Mouse (Mus musculus) heart, embryonic 14.5 days (tissue): ENCODE measurements around the gene Ate1. TPM values are rescaled to one million over a fixed set of nuclear protein-coding genes. Genes with fewer than 3 reads are reported as not detected.

Experiments used
- ATAC-seq: fragments of 200-750 bp; cut with Nextera tagmentation; 2 replicates; pipeline ENCODE4 v1.8.0; 2017; ENCODE audit warnings: low read depth, moderate TSS enrichment; ENCODE audit not compliant: insufficient number of reproducible peaks, insufficient read depth, low FRiP score
- H3K27ac ChIP-seq, 2 experiments: fragments of 200-500 bp in 1 of 2; fragments of 300-500 bp in 1 of 2; sonication (generic) in 1 of 2; replicated peaks in 1 of 2; 2 replicates each; pipeline ENCODE4 v1.5.1; 2012 to 2014; ENCODE audit warnings: low read depth in 2 of 2, low read length in 2 of 2, control low read depth in 1 of 2, mild to moderate bottlenecking in 1 of 2, mixed read lengths in 1 of 2; ENCODE audit not compliant: control insufficient read depth in 1 of 2, insufficient read depth in 1 of 2
- H3K27me3 ChIP-seq: fragments of 300-500 bp; sonication (generic); 2 replicates; pipeline ENCODE4 v1.6.1; 2014; ENCODE audit warnings: mild to moderate bottlenecking, low read length, control low read depth; ENCODE audit not compliant: control insufficient read depth, insufficient read depth
- H3K36me3 ChIP-seq: fragments of 300-500 bp; sonication (generic); 2 replicates; pipeline ENCODE4 v1.6.1; 2014; ENCODE audit warnings: mild to moderate bottlenecking, control low read depth, low read length, mixed read lengths; ENCODE audit not compliant: control insufficient read depth, insufficient read depth
- H3K4me1 ChIP-seq, 2 experiments: fragments of 200-500 bp in 1 of 2; fragments of 300-500 bp in 1 of 2; sonication (generic) in 1 of 2; 2 replicates each; pipeline ENCODE4 v1.6.1; 2012 to 2014; ENCODE audit warnings: low read length in 2 of 2, control low read depth in 1 of 2, mixed read lengths in 1 of 2; ENCODE audit not compliant: control insufficient read depth in 2 of 2, insufficient read depth in 2 of 2
- H3K4me2 ChIP-seq: fragments of 300-500 bp; sonication (generic); 2 replicates; pipeline ENCODE4 v1.6.1; 2014; ENCODE audit warnings: mild to moderate bottlenecking, low read length
- H3K4me3 ChIP-seq, 2 experiments: fragments of 200-500 bp in 1 of 2; fragments of 300-500 bp in 1 of 2; sonication (generic) in 1 of 2; 2 replicates each; pipeline ENCODE4 v1.5.1; 2012 to 2014; ENCODE audit warnings: low read length in 2 of 2, mild to moderate bottlenecking in 2 of 2, control low read depth in 1 of 2, low read depth in 1 of 2, moderate library complexity in 1 of 2; ENCODE audit not compliant: control insufficient read depth in 1 of 2, insufficient read depth in 1 of 2
- H3K9ac ChIP-seq: fragments of 300-500 bp; sonication (generic); 2 replicates; pipeline ENCODE4 v1.6.1; 2014; ENCODE audit warnings: mild to moderate bottlenecking, low read length
- H3K9me3 ChIP-seq: fragments of 300-500 bp; sonication (generic); 2 replicates; pipeline ENCODE4 v1.6.1; 2016; ENCODE audit warnings: low read length, control low read depth; ENCODE audit not compliant: control insufficient read depth
- WGBS: fragments of 180-500 bp; shearing (Covaris S2); extraction: QIAGEN DNeasy Blood & Tissue Kit; methylation state at CpG from one replicate; pipeline ENCODE4 v1.1.7; 2014; 5-methylcytosine and 5-hydroxymethylcytosine counted together
- polyA plus RNA-seq: library from polyadenylated mRNA; unstranded; fragments of >200 nt; fragmentation: Nextera tagmentation; extraction: Ambion mirVana; gene quantifications from 2 replicates; pipeline ENCODE4 v1.2.1, GENCODE M21; 2014

The Ate1 gene
- polyA plus RNA-seq, 1 experiment from 2014 or later: 67.3 TPM

GRCm38 (mm10) chr7:130553321-130553720 lies 33.2 kb upstream of the Ate1 start:
- no peak for ATAC-seq
- WGBS: 82% methylated on average over 4 of the region's 4 CpGs
- H3K36me3 ChIP-seq: no peaks in the 10 kb centered on the region
- no peaks in the 10 kb centered on the region for H3K27me3 ChIP-seq
- H3K4me1 ChIP-seq: peaks cover 2 to 7% of the 10 kb centered on the region in 2 experiments; a peak in 3 of 4 replicates
- no peak overlapping the region for H3K4me2 ChIP-seq
- no peak overlapping the region for H3K27ac ChIP-seq
- no peak overlapping the region for H3K4me3 ChIP-seq
- H3K9me3 ChIP-seq: no peaks in the 10 kb centered on the region
- no peak overlapping the region for H3K9ac ChIP-seq

GRCm38 (mm10) chr7:130552780-130553179 lies 32.6 kb upstream of the Ate1 start:
- Histone ChIP-seq H3K4me1 (peaks cover 2 to 7% of the 10 kb centered on the region in 2 experiments; a peak in 3 of 4 replicates), H3K4me3 (no peak overlapping the region), H3K9ac (no peak overlapping the region), H3K9me3 (no peaks in the 10 kb centered on the region), H3K27ac (no peak overlapping the region), H3K4me2 (no peak overlapping the region), H3K27me3 (no peaks in the 10 kb centered on the region), H3K36me3 (no peaks in the 10 kb centered on the region)
- WGBS: 44% methylated on average over 5 of the region's 5 CpGs
- no peak for ATAC-seq

- 74% methylated on average over 12 of the region's 12 CpGs for WGBS
- Histone ChIP-seq H3K27me3 (no peaks in the 10 kb centered on the region), H3K4me2 (peak overlapping the region; percentile 93; the same call in 1 of the 2 replicates), H3K9me3 (no peaks in the 10 kb centered on the region), H3K4me3 (peak overlapping the region in 1 of 2 experiments; percentile 90; a peak in 2 of 4 replicates), H3K4me1 (peaks cover 0 to 13% of the 10 kb centered on the region in 2 experiments; a peak in 3 of 4 replicates), H3K9ac (no peak overlapping the region; the same call in 1 of the 2 replicates), H3K27ac (no peak overlapping the region; a peak in 2 of 4 replicates), H3K36me3 (peaks cover 28% of the 10 kb centered on the region)
- no peak for ATAC-seq
Observed at GRCm38 (mm10) chr7:130547635-130548175, 27.5 kb upstream of the Ate1 start.

- WGBS: under 1% methylated on average over 84 of the region's 84 CpGs
- ATAC-seq: peak; percentile 92
- H3K27me3 ChIP-seq: no peaks in the 10 kb centered on the region
Observed at GRCm38 (mm10) chr7:130546791-130547484, 26.8 kb upstream of the Ate1 start.

GRCm38 (mm10) chr7:130546421-130546790 lies 26.2 kb upstream of the Ate1 start:
- Histone ChIP-seq H3K27ac (peak overlapping the region; percentile 92 to 99), H3K9me3 (no peaks in the 10 kb centered on the region), H3K9ac (peak overlapping the region; percentile 93), H3K4me3 (peak overlapping the region; percentile 69 to 90), H3K4me1 (peaks cover 0 to 10% of the 10 kb centered on the region in 2 experiments; a peak in 1 of 4 replicates), H3K36me3 (peaks cover 41% of the 10 kb centered on the region), H3K27me3 (no peaks in the 10 kb centered on the region), H3K4me2 (peak overlapping the region; percentile 93)
- no peak for ATAC-seq
- 3% methylated on average over 7 of the region's 7 CpGs for WGBS

More at GRCm38 (mm10) chr7:130546791-130547484, 26.8 kb upstream of the Ate1 start:
- Histone ChIP-seq H3K9me3 (no peaks in the 10 kb centered on the region), H3K27ac (peak overlapping the region; percentile 92 to 99), H3K9ac (peak overlapping the region; percentile 93), H3K36me3 (peaks cover 36% of the 10 kb centered on the region), H3K4me2 (peak overlapping the region; percentile 93), H3K4me3 (peak overlapping the region; percentile 69 to 90), H3K4me1 (peaks cover 0 to 10% of the 10 kb centered on the region in 2 experiments; a peak in 1 of 4 replicates)

GRCm38 (mm10) chr7:130545893-130546292 lies 25.7 kb upstream of the Ate1 start:
- Histone ChIP-seq H3K4me3 (peak overlapping the region; percentile 69 to 90; a peak in 3 of 4 replicates), H3K9ac (peak overlapping the region; percentile 93), H3K27me3 (no peaks in the 10 kb centered on the region), H3K9me3 (no peaks in the 10 kb centered on the region), H3K27ac (peak overlapping the region; percentile 92 to 99), H3K4me1 (peaks cover 0 to 10% of the 10 kb centered on the region in 2 experiments; a peak in 1 of 4 replicates), H3K4me2 (peak overlapping the region; percentile 93), H3K36me3 (peaks cover 46% of the 10 kb centered on the region)
- ATAC-seq: no peak
- 38% methylated on average over 3 of the region's 3 CpGs for WGBS

- Histone ChIP-seq H3K9me3 (no peaks in the 10 kb centered on the region), H3K27me3 (no peaks in the 10 kb centered on the region), H3K4me1 (peaks cover 0 to 10% of the 10 kb centered on the region in 2 experiments; a peak in 1 of 4 replicates), H3K4me2 (peak overlapping the region; percentile 93), H3K9ac (peak overlapping the region; percentile 93), H3K4me3 (peak overlapping the region in 1 of 2 experiments; percentile 90; a peak in 1 of 4 replicates), H3K36me3 (peaks cover 49% of the 10 kb centered on the region), H3K27ac (no peak overlapping the region)
- 84% methylated on average over 5 of the region's 5 CpGs for WGBS
- no peak for ATAC-seq
Observed at GRCm38 (mm10) chr7:130545401-130545800, 25.2 kb upstream of the Ate1 start.
